Mouse (Mus musculus) megakaryocyte, embryonic 14.5 days (primary cell): ENCODE measurements around the gene Ak5. TPM values are rescaled to one million over a fixed set of nuclear protein-coding genes. Genes with fewer than 3 reads are reported as not detected.

Experiments
- H3K27me3 ChIP-seq: replicated peaks from 2 replicates; pipeline ENCODE3; 2012; ENCODE audit warnings: inconsistent platforms
- H3K36me3 ChIP-seq: replicated peaks from 2 replicates; pipeline ENCODE3; 2012; ENCODE audit warnings: low read length, inconsistent platforms, mixed read lengths
- H3K4me1 ChIP-seq: 2 replicates; pipeline ENCODE4 v1.6.1; 2012; ENCODE audit warnings: inconsistent platforms
- H3K4me3 ChIP-seq: replicated peaks from 2 replicates; pipeline ENCODE3; 2012; ENCODE audit warnings: moderate library complexity, mild to moderate bottlenecking, inconsistent platforms
- H3K9me3 ChIP-seq: 2 replicates; pipeline ENCODE4 v1.6.1; 2012; ENCODE audit warnings: inconsistent platforms
- FLI1 ChIP-seq: IDR thresholded peaks from 2 replicates; pipeline ENCODE4 v1.6.1; 2012; ENCODE audit warnings: low read length, inconsistent platforms, mixed read lengths
- GATA1 ChIP-seq: IDR thresholded peaks from 3 replicates; pipeline ENCODE4 v1.6.1; 2012; ENCODE audit warnings: mixed read lengths, low read length, inconsistent platforms, borderline replicate concordance
- polyA plus RNA-seq: library from polyadenylated mRNA; stranded (reverse); fragments of >175 nt; gene quantifications from 2 replicates; pipeline ENCODE4 v1.2.3, GENCODE M21; 2012; ENCODE audit warnings: low replicate concordance; ENCODE audit not compliant: insufficient read depth

Gene Ak5
- polyA plus RNA-seq, 1 experiment, result 0.31 TPM

DNA sequence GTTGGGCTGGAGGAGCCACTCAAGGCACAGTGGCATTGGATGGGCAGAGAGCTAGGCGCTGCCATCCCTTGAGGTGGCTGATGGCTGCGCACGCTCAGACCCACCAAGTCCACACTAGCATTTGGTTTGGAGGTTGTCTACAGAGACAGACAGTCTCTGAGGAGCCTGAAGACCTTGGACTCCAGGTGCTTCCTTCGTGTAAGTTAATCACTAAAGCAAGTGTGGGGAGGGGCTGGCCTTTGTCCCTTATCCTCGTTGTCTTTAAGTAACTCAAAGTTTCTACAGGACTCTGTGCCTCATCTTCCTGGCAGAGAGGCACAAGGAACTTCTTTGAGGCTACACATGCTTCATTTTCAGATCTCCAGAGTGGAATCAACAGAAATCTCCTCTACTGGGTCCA lies 29.9 kb upstream of the Ak5 start:
- H3K4me1 ChIP-seq, result no peaks in the 10 kb centered on the region
- no peaks in the 10 kb centered on the region for H3K9me3 ChIP-seq
- no peak for TF ChIP-seq FLI1
- TF ChIP-seq GATA1, result no peak
- no peaks in the 10 kb centered on the region for H3K36me3 ChIP-seq
- no peak overlapping the region for H3K4me3 ChIP-seq
- peaks cover 16% of the 10 kb centered on the region for H3K27me3 ChIP-seq

- Histone ChIP-seq H3K9me3 (no peaks in the 10 kb centered on the region), H3K27me3 (peaks cover 16% of the 10 kb centered on the region), H3K36me3 (no peaks in the 10 kb centered on the region), H3K4me1 (no peaks in the 10 kb centered on the region), H3K4me3 (no peak overlapping the region)
- no peak for TF ChIP-seq FLI1
- TF ChIP-seq GATA1, result no peak
Observed at GRCm38 (mm10) chr3:152694950-152695349, 26.8 kb upstream of the Ak5 start.

DNA sequence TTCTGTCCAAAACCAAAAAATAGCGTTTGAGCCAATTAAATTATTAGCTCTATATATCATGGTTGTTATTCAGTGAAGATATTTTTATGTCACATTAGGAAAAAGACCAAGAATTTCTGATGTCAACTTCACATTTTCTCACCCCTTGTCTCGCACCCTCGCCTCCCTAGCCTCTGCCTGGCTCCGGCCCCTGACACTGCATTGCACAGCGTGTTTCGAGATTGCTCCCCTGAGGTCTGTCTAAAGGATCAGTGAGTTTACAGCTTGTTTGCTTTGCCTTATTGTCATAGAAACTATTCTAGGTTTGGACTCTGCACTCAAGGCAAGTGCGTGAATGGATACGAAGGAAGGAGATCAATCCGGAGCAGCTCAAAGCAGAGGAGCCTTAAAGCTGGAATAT lies 20.9 kb upstream of the Ak5 start:
- Histone ChIP-seq H3K27me3 (peaks cover 4% of the 10 kb centered on the region), H3K4me3 (no peak overlapping the region), H3K9me3 (no peaks in the 10 kb centered on the region), H3K4me1 (no peaks in the 10 kb centered on the region), H3K36me3 (no peaks in the 10 kb centered on the region)
- TF ChIP-seq FLI1 (no peak), GATA1 (no peak)

DNA sequence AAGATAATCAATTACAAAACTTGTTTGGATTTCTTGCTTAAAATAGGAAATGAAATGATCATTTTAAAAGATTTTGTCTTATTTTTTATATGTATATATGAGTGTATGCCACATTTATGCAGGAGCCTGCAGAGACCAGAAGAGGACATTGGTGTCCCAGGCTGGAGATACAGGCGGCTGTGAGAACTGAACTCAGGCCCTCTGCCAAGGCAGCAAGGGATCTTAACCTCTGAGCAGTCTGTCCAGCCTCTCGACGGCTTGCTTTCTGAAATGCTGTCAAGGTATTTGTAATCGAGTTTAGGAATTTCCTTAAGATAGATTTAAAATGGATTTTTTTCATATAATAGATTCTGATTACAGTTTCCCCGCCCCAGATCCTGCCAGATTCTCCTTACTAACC lies 20.4 kb upstream of the Ak5 start:
- Histone ChIP-seq H3K36me3 (no peaks in the 10 kb centered on the region), H3K27me3 (peaks cover 4% of the 10 kb centered on the region), H3K4me1 (no peaks in the 10 kb centered on the region), H3K4me3 (no peak overlapping the region), H3K9me3 (no peaks in the 10 kb centered on the region)
- TF ChIP-seq FLI1, result no peak
- TF ChIP-seq GATA1, result no peak

DNA sequence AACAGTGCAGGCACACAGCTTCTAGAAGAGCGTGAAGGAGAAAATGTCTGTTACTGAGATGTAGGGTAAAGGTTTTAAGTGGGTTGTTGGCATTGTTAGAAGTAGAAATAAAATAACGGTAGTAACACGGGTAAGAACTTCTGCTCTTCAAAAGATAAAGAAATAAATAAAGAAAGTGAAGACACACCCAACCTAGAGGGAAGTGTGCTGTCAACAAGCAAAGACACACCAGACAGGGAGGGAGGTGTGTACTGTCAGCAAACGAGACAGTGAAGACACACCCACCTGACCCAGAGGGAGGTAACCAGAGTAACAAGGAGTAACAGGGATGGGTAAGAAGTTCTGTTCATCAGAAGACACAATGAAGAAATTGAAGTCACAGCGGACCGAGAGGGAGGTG lies 6.5 kb upstream of the Ak5 start:
- Histone ChIP-seq H3K36me3 (no peaks in the 10 kb centered on the region), H3K4me1 (peaks cover 10% of the 10 kb centered on the region; the same call in 1 of the 2 replicates), H3K9me3 (no peaks in the 10 kb centered on the region), H3K27me3 (peaks cover 19% of the 10 kb centered on the region), H3K4me3 (no peak overlapping the region)
- TF ChIP-seq FLI1, result no peak
- TF ChIP-seq GATA1, result no peak

DNA sequence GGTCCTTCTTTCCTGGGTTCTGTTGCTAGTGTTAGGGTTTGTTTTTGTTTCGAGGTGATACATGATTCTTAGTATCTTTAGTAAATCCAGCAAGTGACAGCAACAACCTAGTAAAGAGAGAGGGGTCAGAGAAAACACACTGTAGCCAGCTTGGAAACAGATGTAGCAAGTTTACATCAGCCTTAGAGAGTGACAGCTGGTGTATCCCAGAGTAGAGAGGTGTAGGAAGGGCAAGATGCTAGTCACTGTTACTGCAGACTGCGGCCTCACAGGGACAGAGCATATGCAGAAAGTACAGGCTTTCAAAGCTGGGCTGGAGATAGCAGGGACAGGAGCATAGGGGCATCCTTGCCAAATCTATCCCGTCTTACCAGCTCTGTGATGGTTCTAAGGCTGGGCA lies 1.6 kb upstream of the Ak5 start:
- TF ChIP-seq GATA1, result no peak
- no peak for TF ChIP-seq FLI1
- H3K36me3 ChIP-seq, result no peaks in the 10 kb centered on the region
- no peaks in the 10 kb centered on the region for H3K9me3 ChIP-seq
- H3K27me3 ChIP-seq, result peaks cover 55% of the 10 kb centered on the region
- H3K4me3 ChIP-seq, result no peak overlapping the region
- peaks cover 12% of the 10 kb centered on the region for H3K4me1 ChIP-seq

DNA sequence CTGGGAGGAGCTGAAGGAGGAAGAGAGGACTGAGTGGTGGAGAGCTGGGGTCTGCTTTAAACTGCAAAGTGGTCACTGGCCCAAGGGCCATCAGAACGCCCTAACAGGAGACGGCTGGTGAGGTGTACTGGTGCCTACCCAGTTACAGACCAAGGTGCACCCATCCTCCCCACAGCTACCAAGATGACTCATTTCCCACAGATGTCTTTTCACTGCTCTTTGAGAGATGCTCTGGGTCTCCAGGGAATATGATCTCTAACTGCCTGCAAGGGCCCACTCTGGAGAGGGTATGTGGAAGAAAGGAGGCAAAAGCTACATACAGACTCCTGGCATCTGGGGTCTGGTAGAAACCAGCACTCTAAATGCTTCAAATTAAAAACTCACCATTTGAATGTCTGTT lies 633 bp upstream of the Ak5 start:
- peaks cover 12% of the 10 kb centered on the region for H3K4me1 ChIP-seq
- no peak for TF ChIP-seq FLI1
- no peak for TF ChIP-seq GATA1
- H3K27me3 ChIP-seq, result peaks cover 59% of the 10 kb centered on the region
- no peak overlapping the region for H3K4me3 ChIP-seq
- no peaks in the 10 kb centered on the region for H3K36me3 ChIP-seq
- no peaks in the 10 kb centered on the region for H3K9me3 ChIP-seq

DNA sequence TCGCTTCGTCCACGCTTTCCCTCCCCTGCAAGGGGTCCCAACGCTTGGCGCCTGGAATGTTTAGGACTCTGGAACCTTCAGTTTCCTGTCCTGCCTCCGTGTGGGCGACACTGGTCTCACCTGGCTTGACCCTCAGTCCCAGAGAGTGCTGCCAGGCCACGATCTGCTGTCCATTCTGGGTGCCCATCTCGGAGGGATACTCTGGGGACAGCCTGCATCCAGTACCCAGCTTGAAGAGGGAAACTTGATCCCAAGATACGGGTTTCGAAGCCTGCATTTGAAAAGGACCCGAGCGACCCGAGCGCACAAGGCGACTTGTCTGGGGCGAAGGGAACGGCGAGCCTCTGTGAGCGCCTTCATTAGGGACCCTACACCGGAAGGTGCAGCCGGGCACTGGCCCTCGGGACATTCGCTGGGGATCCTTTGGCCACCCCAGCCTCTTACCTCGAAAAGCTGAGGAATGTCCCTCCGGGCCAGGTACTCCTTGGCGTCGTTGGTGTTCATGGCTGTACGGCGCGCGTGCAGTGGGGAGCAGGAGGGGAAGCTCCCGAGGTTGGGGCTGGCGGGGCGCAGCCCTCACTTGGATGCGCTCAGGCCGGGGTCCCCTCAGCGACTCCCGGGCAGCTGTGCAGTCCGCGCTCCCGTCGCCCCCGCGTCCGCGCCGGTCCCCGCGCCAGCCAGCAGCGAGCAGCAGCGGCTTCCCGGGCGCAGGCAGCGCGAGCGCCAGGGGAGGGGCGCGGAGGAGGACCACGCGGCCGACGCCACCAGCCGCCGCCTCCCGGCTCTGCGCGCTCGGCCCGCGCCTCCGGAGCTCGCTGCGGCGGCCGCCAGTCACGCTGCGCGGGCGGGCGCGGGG lies 576 bp downstream of the Ak5 start:
- Histone ChIP-seq H3K4me1 (peaks cover 12% of the 10 kb centered on the region), H3K27me3 (peaks cover 59% of the 10 kb centered on the region), H3K36me3 (no peaks in the 10 kb centered on the region), H3K9me3 (no peaks in the 10 kb centered on the region), H3K4me3 (peak overlapping the region; percentile 84)
- TF ChIP-seq FLI1, result no peak
- no peak for TF ChIP-seq GATA1

- TF ChIP-seq GATA1 (no peak), FLI1 (no peak)
- H3K4me3 ChIP-seq, result no peak overlapping the region
- peaks cover 12% of the 10 kb centered on the region for H3K4me1 ChIP-seq
- H3K36me3 ChIP-seq, result no peaks in the 10 kb centered on the region
- peaks cover 59% of the 10 kb centered on the region for H3K27me3 ChIP-seq
- no peaks in the 10 kb centered on the region for H3K9me3 ChIP-seq
Observed at GRCm38 (mm10) chr3:152666991-152667355, 1.2 kb downstream of the Ak5 start.

- no peaks in the 10 kb centered on the region; the same call in 1 of the 2 replicates for H3K9me3 ChIP-seq
- no peaks in the 10 kb centered on the region for H3K4me1 ChIP-seq
- H3K36me3 ChIP-seq, result no peaks in the 10 kb centered on the region
- no peak for TF ChIP-seq FLI1
- TF ChIP-seq GATA1, result no peak
- no peak overlapping the region for H3K4me3 ChIP-seq
- H3K27me3 ChIP-seq, result peaks cover 3% of the 10 kb centered on the region
Observed at GRCm38 (mm10) chr3:152658592-152658991, 9.6 kb downstream of the Ak5 start.

- Histone ChIP-seq H3K4me3 (no peak overlapping the region), H3K4me1 (no peaks in the 10 kb centered on the region), H3K9me3 (no peaks in the 10 kb centered on the region; the same call in 1 of the 2 replicates), H3K27me3 (peaks cover 8% of the 10 kb centered on the region), H3K36me3 (no peaks in the 10 kb centered on the region)
- TF ChIP-seq FLI1, result no peak
- TF ChIP-seq GATA1, result no peak
Observed at GRCm38 (mm10) chr3:152651991-152652390, 16.2 kb downstream of the Ak5 start.
